Mouse (Mus musculus) kidney, adult 2 months (tissue): ENCODE results near the gene Kif3c.

ENCODE experiments used
- CTCF ChIP-seq: fragments of 200-500 bp; conservative IDR thresholded peaks from 2 replicates; pipeline ENCODE4 v1.5.1; 2011; ENCODE audit warnings: low read depth, mild to moderate bottlenecking, control low read depth, low read length, moderate library complexity, mixed read lengths; ENCODE audit not compliant: insufficient read depth, insufficient read length
- POLR2A ChIP-seq: fragments of 200-500 bp; IDR thresholded peaks from one replicate; pipeline ENCODE4 v1.6.1; 2011; ENCODE audit warnings: low read depth, low read length, control low read depth

- TF ChIP-seq POLR2A (no peak), CTCF (no peak)
Measured at GRCm38 (mm10) chr12:3427067-3427889, 62.3 kb downstream of the Kif3c start.
